Mouse (Mus musculus) embryonic facial prominence, embryonic 10.5 days (tissue): ENCODE measurements at regions not wholly inside any gene's neighbourhood (a gene's known extent, or its start where the extent isn't known, plus 50 kb on each side); places are given as distances from the start of the nearest gene placed in this dataset.

Source experiments
- DNase-seq: peaks from one replicate; pipeline ENCODE4 v3.0.0-alpha.2; 2017; ENCODE audit warnings: low spot score
- H3K27ac ChIP-seq: fragments of 300-500 bp; sonication (generic); replicated peaks from 2 replicates; pipeline ENCODE4 v1.5.1; 2016; ENCODE audit warnings: mild to moderate bottlenecking
- H3K27me3 ChIP-seq: fragments of 300-500 bp; sonication (generic); replicated peaks from 2 replicates; pipeline ENCODE4 v1.6.1; 2016; ENCODE audit warnings: low read depth, mild to moderate bottlenecking; ENCODE audit not compliant: poor library complexity, severe bottlenecking
- H3K36me3 ChIP-seq: fragments of 300-500 bp; sonication (generic); replicated peaks from 2 replicates; pipeline ENCODE4 v1.6.1; 2016; ENCODE audit warnings: mild to moderate bottlenecking, moderate library complexity
- H3K4me1 ChIP-seq: fragments of 300-500 bp; sonication (generic); 2 replicates; pipeline ENCODE4 v1.6.1; 2016
- H3K4me3 ChIP-seq: fragments of 300-500 bp; sonication (generic); 2 replicates; pipeline ENCODE4 v1.5.1; 2016; ENCODE audit warnings: mild to moderate bottlenecking, moderate library complexity
- H3K9me3 ChIP-seq: fragments of 300-500 bp; sonication (generic); 2 replicates; pipeline ENCODE4 v1.6.1; 2016; ENCODE audit warnings: mild to moderate bottlenecking
- WGBS: fragments of 180-500 bp; shearing (Covaris S2); methylation state at CpG from one replicate; pipeline ENCODE4 v1.1.7; 2016; 5-methylcytosine and 5-hydroxymethylcytosine counted together

DNA sequence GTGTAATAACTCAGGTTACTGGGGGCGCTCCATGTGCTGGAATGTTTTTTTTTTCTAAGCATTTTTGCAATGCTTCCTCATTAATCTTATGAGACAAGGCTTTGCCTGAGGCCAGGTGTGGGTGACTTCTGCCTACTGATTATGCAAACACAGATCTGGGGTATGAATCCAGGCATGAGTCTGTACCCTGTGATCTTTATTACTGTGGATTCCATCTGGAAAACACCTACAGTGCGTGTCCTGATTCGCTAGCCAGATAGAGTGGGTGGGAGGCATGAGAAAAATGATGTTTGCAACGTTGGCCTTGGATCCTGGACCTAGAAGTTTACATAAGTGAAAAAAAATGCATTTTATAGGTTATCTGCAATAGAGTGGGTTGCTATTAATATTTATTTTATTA lies 387.9 kb upstream of the Ube2e3 start:
- no peak for DNase-seq
- Histone ChIP-seq H3K36me3 (no peaks in the 10 kb centered on the region), H3K4me3 (no peak overlapping the region), H3K9me3 (no peaks in the 10 kb centered on the region), H3K27me3 (no peaks in the 10 kb centered on the region), H3K27ac (no peak overlapping the region), H3K4me1 (0 out of 2 replicates have a peak, but pooled peaks cover 3% of the 10 kb centered on the region)
- WGBS: 77% methylated on average over 4 of the region's 4 CpGs

DNA sequence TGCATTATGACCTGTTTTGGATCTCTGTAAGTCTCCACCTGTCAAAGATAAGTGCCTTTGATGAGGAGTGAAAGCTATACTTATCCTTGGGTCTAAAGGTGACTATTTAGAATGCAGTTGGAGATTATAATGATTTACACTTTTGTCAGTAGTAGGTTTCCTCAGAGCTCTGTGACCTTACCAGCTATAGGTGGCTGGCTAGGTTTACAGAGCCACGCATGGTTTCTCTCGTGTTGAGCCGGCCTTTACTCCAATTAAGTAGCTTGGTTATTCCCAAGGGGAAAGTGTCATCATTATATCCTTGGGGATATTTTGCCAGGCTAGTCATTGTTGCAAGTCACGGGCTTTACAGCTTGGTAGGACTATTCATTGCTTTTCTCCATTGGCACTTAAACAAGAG lies 408.5 kb upstream of the Ube2e3 start:
- Histone ChIP-seq H3K27me3 (no peaks in the 10 kb centered on the region), H3K4me3 (no peak overlapping the region), H3K9me3 (no peaks in the 10 kb centered on the region), H3K4me1 (no peaks in the 10 kb centered on the region), H3K27ac (no peak overlapping the region), H3K36me3 (no peaks in the 10 kb centered on the region)
- DNase-seq: no peak
- 81% methylated on average over 4 of the region's 4 CpGs for WGBS

DNA sequence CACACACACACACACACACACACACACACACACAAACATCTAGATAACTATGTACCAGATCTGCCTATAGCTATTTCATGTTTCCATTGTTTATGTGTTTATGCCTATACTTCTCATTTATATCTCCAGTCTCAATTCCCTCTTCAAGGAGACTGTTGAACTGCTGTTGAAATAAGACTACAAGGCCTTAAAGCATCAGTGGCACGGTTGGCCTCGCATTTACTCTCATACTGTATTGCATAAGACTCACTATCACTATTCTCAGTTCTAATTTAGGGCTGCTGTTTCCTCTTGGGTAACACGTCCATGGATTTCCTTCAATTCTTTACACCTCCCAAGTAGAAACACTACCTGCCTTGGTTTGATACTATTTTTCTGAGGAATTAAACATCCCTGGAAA lies 414.5 kb upstream of the Ube2e3 start:
- H3K9me3 ChIP-seq: no peaks in the 10 kb centered on the region
- DNase-seq: no peak
- no peak overlapping the region for H3K4me3 ChIP-seq
- H3K27ac ChIP-seq: no peak overlapping the region
- 90% methylated on average over 3 of the region's 3 CpGs for WGBS
- no peaks in the 10 kb centered on the region for H3K27me3 ChIP-seq
- no peaks in the 10 kb centered on the region for H3K36me3 ChIP-seq
- no peaks in the 10 kb centered on the region for H3K4me1 ChIP-seq

DNA sequence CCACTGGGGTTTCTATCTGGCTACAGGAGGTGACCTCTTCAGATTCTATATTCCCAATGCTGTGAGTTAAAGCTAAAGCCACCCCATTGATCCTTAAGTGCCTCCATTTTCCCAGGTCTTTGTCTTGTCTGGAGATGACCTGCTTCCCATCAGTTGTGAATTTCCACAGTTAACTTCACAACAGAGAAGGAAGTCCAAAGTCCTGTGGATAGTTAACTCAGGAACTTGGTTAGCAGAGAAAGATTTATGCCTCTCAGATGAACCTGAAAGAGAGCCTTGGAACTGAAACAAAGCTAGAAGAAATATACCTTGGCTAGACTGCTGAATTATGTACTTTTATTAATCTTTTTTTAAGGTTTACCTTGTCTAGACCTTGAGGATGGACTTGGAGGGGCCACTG lies 431.1 kb upstream of the Ube2e3 start:
- no peak overlapping the region for H3K4me3 ChIP-seq
- H3K27ac ChIP-seq: no peak overlapping the region
- DNase-seq: no peak
- no peaks in the 10 kb centered on the region for H3K27me3 ChIP-seq
- H3K4me1 ChIP-seq: no peaks in the 10 kb centered on the region
- H3K36me3 ChIP-seq: no peaks in the 10 kb centered on the region
- no peaks in the 10 kb centered on the region for H3K9me3 ChIP-seq

DNA sequence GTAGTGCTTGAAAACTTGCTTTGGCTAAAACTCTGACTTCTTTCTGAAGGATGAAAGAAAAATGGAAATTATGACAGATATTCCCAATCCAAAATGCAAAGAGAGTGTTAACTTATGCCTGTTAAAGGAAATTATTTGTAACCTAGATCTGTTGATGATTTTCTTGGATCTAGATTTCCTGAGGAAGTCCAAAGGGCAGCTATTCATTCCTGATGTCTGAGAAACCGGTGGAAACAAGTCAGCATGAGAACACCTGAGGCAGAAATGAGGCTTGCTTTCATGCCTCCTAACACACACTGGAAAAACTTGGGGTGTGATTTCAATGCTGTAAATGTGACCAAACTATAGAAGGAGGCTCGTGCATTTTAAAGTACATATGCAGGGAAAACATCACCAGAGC lies 432.9 kb upstream of the Ube2e3 start:
- Histone ChIP-seq H3K27me3 (no peaks in the 10 kb centered on the region), H3K4me1 (no peaks in the 10 kb centered on the region), H3K9me3 (no peaks in the 10 kb centered on the region), H3K27ac (no peak overlapping the region), H3K4me3 (no peak overlapping the region), H3K36me3 (no peaks in the 10 kb centered on the region)
- DNase-seq: no peak
- 71% methylated on average over 2 of the region's 2 CpGs for WGBS

DNA sequence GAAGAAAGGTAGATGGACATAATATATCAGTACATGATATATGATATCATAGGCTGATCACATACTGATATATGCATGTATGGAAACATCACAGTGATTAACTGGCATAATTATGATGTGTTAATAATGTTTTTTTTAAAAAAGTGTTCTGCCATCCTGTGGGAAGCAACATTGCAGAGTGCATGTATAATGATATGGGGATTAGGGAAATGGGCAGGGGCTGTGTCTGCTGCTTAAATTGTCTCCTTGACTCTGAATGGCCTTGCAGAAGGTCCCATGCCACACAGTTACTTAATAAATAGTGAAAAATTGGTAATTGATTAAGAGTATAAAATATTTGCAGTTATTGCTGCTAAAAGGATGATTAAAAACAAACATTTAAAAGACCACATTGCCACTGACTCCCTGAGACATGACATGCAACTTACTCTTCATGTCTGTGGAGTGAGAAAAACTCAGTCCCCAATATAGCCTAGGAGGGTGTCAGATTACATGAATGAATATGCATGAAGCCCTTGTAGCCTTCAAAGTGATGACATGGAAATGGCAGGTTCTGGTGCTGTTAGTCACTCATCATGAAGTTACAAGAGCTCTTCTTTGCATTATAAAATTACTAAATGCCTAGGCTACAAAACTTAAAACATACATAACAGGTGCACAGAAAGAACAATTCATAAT lies 440.1 kb upstream of the Ube2e3 start:
- Histone ChIP-seq H3K9me3 (no peaks in the 10 kb centered on the region), H3K4me3 (no peak overlapping the region), H3K27ac (no peak overlapping the region), H3K4me1 (no peaks in the 10 kb centered on the region), H3K27me3 (no peaks in the 10 kb centered on the region), H3K36me3 (no peaks in the 10 kb centered on the region)
- DNase-seq: no peak

DNA sequence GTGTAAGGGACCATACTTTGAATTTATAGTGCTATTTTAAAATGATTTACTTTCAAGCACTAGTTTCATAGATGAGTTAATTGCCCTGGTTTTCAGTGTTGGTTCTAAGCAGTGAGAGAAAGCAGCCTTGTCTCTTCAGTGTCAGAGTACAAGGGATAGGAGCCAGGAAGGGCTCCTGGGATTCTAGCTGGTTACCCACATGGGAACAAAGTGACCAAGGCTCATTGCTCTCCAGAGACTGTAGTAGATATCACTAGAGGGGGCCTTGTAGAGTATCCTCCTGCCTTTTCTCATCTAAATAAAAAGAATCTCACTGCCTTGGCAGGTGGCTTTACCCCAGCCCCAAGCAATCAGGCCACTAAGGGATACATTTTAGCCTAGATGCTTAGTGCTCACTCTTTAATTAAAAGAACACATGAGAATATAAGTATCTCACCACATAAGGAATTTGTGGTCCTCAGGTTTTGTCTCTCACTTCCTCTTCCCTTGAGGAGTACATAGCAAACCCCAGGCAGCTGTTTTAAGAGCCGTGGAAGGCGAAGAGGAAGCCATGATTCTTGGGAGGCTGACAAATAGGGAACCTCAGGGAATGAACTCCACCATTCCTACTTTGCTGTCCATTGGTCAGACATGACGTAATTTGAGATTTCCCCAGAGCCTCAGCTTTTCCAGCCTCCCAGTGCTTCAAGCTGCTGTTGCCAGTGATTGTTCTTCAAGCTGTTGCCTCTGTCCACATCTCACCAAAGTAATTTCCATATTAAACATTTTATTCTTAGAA lies 449.2 kb upstream of the Ube2e3 start:
- no peak for DNase-seq
- Histone ChIP-seq H3K27me3 (no peaks in the 10 kb centered on the region), H3K27ac (no peak overlapping the region), H3K4me1 (peaks cover 5% of the 10 kb centered on the region), H3K9me3 (no peaks in the 10 kb centered on the region), H3K36me3 (no peaks in the 10 kb centered on the region), H3K4me3 (no peak overlapping the region)
- WGBS: 67% methylated on average over 3 of the region's 3 CpGs

DNA sequence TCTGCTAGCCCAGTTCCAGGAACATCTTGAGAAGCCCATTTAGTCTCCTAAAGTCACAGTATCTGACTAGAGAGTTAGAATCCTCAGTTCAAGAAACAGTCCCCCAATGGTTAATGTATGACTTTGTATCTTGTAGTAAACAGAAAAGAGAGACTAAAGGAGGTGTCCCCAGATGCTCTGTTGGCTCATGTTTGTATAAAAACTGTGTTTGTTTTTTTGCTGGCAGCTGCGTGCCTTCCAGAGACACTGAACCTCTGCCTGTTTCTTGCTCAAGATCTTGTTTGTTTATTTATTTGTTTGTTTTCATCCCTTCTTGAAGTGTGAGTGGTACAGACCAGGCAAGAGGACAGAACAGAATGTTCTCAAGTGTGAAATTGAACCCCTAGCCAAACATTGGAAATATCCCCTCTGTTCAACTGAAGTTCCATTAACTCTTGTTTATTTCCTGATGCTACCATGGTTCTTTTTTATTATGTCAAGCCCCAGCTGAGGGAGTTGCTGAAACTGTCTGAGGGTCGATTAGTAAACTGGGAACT lies 451.3 kb upstream of the Ube2e3 start:
- Histone ChIP-seq H3K36me3 (no peaks in the 10 kb centered on the region), H3K27me3 (no peaks in the 10 kb centered on the region), H3K9me3 (no peaks in the 10 kb centered on the region), H3K4me3 (no peak overlapping the region), H3K27ac (no peak overlapping the region), H3K4me1 (peaks cover 5% of the 10 kb centered on the region)
- WGBS: 57% methylated on average over 2 of the region's 2 CpGs
- no peak for DNase-seq

DNA sequence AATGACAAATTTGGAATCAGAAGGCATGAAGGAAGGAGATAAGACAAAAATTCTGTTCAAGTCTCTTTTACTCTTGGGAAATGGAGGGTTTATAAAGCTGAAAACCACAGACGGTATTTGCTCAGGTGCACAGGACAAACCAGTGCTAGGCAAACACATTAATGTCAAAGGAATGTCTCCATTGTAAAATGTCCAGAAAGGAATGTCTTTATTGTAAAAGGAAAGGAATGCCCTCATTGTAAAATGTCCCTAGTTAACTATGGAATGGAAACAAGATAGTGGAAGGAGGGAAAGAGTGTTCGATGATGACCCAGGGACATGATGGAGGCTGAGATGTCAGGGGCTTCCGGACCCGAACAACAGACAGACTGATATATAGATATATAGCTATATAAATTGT lies 454.9 kb upstream of the Ube2e3 start:
- H3K36me3 ChIP-seq: no peaks in the 10 kb centered on the region
- H3K4me3 ChIP-seq: no peak overlapping the region
- no peaks in the 10 kb centered on the region for H3K27me3 ChIP-seq
- H3K9me3 ChIP-seq: no peaks in the 10 kb centered on the region
- DNase-seq: no peak
- no peak overlapping the region for H3K27ac ChIP-seq
- H3K4me1 ChIP-seq: no peaks in the 10 kb centered on the region
- WGBS: 87% methylated on average over 4 of the region's 4 CpGs

DNA sequence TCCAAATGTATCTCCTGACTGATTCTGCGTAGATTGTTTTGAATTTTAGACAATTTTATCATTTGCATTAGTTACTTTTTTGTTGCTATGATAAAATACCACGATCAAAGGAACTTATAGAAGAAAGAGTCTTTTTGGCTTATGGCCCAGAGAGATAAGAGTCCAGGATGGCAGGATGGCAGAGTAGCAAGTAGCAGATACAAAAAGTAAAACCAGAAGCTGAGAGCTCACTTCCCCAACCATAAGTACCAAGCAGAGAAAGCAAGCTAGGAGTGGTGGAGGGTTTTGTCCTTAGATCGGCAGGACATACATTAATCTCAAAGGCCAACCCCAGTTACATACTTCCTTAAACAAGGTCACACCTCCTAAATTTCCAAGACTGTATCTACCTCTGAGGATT lies 457.7 kb upstream of the Cwc22 start:
- Histone ChIP-seq H3K9me3 (no peaks in the 10 kb centered on the region), H3K27me3 (no peaks in the 10 kb centered on the region), H3K4me1 (no peaks in the 10 kb centered on the region), H3K27ac (no peak overlapping the region), H3K36me3 (no peaks in the 10 kb centered on the region), H3K4me3 (no peak overlapping the region)
- DNase-seq: no peak
- 88% methylated on average over 3 of the region's 3 CpGs for WGBS

DNA sequence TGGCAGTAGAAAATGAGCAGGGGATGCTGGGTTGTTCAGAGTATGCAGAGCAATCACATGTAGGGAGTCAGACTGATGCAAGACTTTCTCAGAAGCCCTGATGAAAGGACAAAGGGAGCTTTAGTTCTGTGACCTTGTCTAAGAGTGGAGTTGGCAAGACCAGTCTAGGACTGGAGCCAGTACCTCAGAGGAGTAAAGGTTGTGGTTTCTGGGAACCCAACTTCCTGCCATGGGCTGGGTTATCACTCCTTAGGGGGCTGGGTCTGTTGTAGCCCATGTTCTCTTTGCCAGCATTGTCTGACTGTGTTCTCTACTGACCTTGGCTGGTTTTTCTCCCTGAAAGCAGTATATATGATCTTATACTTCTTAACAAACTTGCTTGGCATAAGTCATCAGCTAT lies 453.1 kb upstream of the Cwc22 start:
- H3K4me3 ChIP-seq: no peak overlapping the region
- H3K9me3 ChIP-seq: no peaks in the 10 kb centered on the region
- H3K36me3 ChIP-seq: no peaks in the 10 kb centered on the region
- no peaks in the 10 kb centered on the region for H3K27me3 ChIP-seq
- DNase-seq: no peak
- no peak overlapping the region for H3K27ac ChIP-seq
- H3K4me1 ChIP-seq: no peaks in the 10 kb centered on the region

DNA sequence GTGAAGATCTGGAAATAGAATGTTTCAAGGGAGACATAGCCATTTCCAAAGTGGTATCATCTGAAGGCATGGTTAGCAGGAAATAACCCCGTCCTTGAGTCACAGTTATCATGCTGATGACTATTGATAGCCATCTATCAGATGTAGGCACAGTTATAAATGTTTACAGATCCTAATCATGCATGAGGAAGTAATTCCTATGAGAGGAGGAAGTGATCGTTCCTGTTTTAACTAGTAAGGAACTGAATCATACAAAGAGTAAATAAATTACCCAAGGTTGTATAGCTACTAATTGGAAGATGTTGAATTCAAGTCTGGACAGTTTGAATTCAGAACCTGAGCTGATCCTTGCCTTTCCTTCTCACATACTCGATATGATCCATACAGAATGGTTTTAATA lies 450.7 kb upstream of the Cwc22 start:
- no peak for DNase-seq
- H3K4me1 ChIP-seq: no peaks in the 10 kb centered on the region
- no peaks in the 10 kb centered on the region for H3K9me3 ChIP-seq
- H3K36me3 ChIP-seq: no peaks in the 10 kb centered on the region
- H3K27ac ChIP-seq: no peak overlapping the region
- no peak overlapping the region for H3K4me3 ChIP-seq
- H3K27me3 ChIP-seq: no peaks in the 10 kb centered on the region
- 85% methylated on average over 3 of the region's 3 CpGs for WGBS

DNA sequence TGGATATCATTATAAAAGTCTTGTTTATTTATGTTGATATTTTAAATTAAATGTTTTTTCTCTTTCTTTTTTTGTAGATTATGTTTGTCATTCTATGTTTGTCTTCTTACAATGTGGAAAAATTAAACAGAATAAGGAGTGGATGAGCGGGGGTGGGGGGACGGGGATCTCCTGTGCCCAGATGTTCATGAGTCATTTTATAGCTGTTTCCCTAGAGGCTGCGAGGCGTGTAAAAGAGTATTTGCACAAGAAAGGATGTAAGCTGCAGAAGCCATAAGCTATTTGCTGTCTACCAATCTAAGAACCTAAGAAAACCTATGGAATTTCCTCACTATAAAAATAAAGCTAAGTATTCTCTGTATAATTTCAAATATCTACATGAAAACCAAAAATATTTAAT lies 446.9 kb upstream of the Cwc22 start:
- WGBS: 84% methylated on average over 4 of the region's 4 CpGs
- DNase-seq: no peak
- Histone ChIP-seq H3K27ac (no peak overlapping the region), H3K4me3 (no peak overlapping the region), H3K4me1 (no peaks in the 10 kb centered on the region), H3K36me3 (no peaks in the 10 kb centered on the region), H3K9me3 (no peaks in the 10 kb centered on the region), H3K27me3 (no peaks in the 10 kb centered on the region)
